Mouse (Mus musculus) spleen, adult 2 months (tissue): ENCODE data around the gene Rrnad1.

ENCODE experiments used
- CTCF ChIP-seq: fragments of 200-500 bp; IDR thresholded peaks from 2 replicates; pipeline ENCODE4 v1.5.1; 2011; ENCODE audit warnings: mild to moderate bottlenecking, inconsistent platforms; ENCODE audit not compliant: insufficient read depth, insufficient read length, insufficient replicate concordance; ENCODE audit errors: extremely low read depth
- POLR2A ChIP-seq: fragments of 200-500 bp; IDR thresholded peaks from 2 replicates; pipeline ENCODE4 v1.6.1; 2011; ENCODE audit warnings: low read depth, low read length, inconsistent platforms

DNA sequence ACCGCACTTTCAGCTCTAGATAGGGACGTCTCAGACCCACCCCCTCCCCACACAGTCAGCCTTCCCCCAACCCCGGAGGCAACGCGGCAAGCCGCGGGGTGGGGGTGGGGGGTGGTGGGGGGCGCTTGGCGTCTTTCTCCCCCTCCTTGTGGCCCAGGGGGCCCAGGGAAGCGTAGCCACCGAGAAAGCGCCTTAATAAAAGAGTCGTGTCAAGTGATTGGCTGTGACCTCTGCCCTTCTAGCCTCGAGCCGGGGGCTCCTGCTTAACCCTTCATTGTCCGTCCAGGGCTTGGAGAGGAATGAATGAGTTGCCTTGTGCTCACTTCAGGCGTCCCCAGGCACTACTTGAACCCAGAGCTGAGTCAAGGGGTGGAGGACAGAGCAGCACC, 17.3 kb upstream of the Rrnad1 start:
- no peak for TF ChIP-seq POLR2A
- no peak for TF ChIP-seq CTCF
